Mouse (Mus musculus) embryonic facial prominence, embryonic 10.5 days (tissue): ENCODE results near the gene Cep126. TPM values are rescaled to one million over a fixed set of nuclear protein-coding genes. Genes with fewer than 3 reads are reported as not detected.

Experiments
- DNase-seq: peaks from one replicate; pipeline ENCODE4 v3.0.0-alpha.2; 2017; ENCODE audit warnings: low spot score
- H3K27ac ChIP-seq: fragments of 300-500 bp; sonication (generic); replicated peaks from 2 replicates; pipeline ENCODE4 v1.5.1; 2016; ENCODE audit warnings: mild to moderate bottlenecking
- H3K27me3 ChIP-seq: fragments of 300-500 bp; sonication (generic); replicated peaks from 2 replicates; pipeline ENCODE4 v1.6.1; 2016; ENCODE audit warnings: low read depth, mild to moderate bottlenecking; ENCODE audit not compliant: poor library complexity, severe bottlenecking
- H3K36me3 ChIP-seq: fragments of 300-500 bp; sonication (generic); replicated peaks from 2 replicates; pipeline ENCODE4 v1.6.1; 2016; ENCODE audit warnings: mild to moderate bottlenecking, moderate library complexity
- H3K4me1 ChIP-seq: fragments of 300-500 bp; sonication (generic); 2 replicates; pipeline ENCODE4 v1.6.1; 2016
- H3K4me3 ChIP-seq: fragments of 300-500 bp; sonication (generic); 2 replicates; pipeline ENCODE4 v1.5.1; 2016; ENCODE audit warnings: mild to moderate bottlenecking, moderate library complexity
- H3K9me3 ChIP-seq: fragments of 300-500 bp; sonication (generic); 2 replicates; pipeline ENCODE4 v1.6.1; 2016; ENCODE audit warnings: mild to moderate bottlenecking
- WGBS: fragments of 180-500 bp; shearing (Covaris S2); methylation state at CpG from one replicate; pipeline ENCODE4 v1.1.7; 2016; 5-methylcytosine and 5-hydroxymethylcytosine counted together
- polyA plus RNA-seq: library from polyadenylated mRNA; unstranded; fragments of >200 nt; fragmentation: Nextera tagmentation; extraction: Ambion mirVana; gene quantifications from 2 replicates; pipeline ENCODE4 v1.2.1, GENCODE M21; 2016

Gene Cep126
- polyA plus RNA-seq, 1 experiment from 2014 or later = 3.0 TPM

- Histone ChIP-seq H3K4me1 (0 out of 2 replicates have a peak, but pooled peaks cover 3% of the 10 kb centered on the region), H3K4me3 (no peak overlapping the region), H3K36me3 (no peaks in the 10 kb centered on the region), H3K27me3 (no peaks in the 10 kb centered on the region), H3K9me3 (peaks cover 7% of the 10 kb centered on the region; the same call in 1 of the 2 replicates), H3K27ac (no peak overlapping the region)
- 38% methylated on average over 3 of the region's 3 CpGs for WGBS
- no peak for DNase-seq
Measured at GRCm38 (mm10) chr9:8059636-8060035, 74.5 kb downstream of the Cep126 start.

- H3K27me3 ChIP-seq = no peaks in the 10 kb centered on the region
- DNase-seq = no peak
- no peaks in the 10 kb centered on the region for H3K36me3 ChIP-seq
- no peaks in the 10 kb centered on the region for H3K4me1 ChIP-seq
- H3K4me3 ChIP-seq = no peak overlapping the region
- WGBS = 25% methylated on average over 1 of the region's 1 CpGs
- H3K9me3 ChIP-seq = no peaks in the 10 kb centered on the region
- no peak overlapping the region for H3K27ac ChIP-seq
Measured at GRCm38 (mm10) chr9:8054831-8055230, 79.3 kb downstream of the Cep126 start.

DNA sequence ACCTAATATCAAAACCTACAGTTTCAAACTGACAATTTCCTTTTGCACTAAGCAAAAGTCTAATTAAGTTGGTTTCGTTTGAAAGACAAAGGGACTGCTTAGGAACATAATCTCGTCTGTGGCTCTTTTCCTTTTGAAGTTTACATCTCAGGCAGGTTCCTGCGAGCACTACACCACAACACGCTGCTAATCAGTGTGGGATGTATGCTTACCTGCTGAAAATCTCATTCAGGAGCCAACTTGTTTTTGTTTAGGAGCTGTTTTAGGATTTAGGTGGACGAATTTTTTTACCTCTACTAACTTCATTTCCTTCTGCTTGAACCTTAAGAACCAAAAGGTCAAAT, 91.1 kb downstream of the Cep126 start:
- WGBS = 21% methylated on average over 5 of the region's 5 CpGs
- Histone ChIP-seq H3K4me3 (peak overlapping the region; percentile 83), H3K4me1 (peaks cover 12% of the 10 kb centered on the region), H3K36me3 (no peaks in the 10 kb centered on the region; the same call in 1 of the 2 replicates), H3K9me3 (no peaks in the 10 kb centered on the region), H3K27me3 (no peaks in the 10 kb centered on the region), H3K27ac (peak overlapping the region; percentile 87)
- no peak for DNase-seq

DNA sequence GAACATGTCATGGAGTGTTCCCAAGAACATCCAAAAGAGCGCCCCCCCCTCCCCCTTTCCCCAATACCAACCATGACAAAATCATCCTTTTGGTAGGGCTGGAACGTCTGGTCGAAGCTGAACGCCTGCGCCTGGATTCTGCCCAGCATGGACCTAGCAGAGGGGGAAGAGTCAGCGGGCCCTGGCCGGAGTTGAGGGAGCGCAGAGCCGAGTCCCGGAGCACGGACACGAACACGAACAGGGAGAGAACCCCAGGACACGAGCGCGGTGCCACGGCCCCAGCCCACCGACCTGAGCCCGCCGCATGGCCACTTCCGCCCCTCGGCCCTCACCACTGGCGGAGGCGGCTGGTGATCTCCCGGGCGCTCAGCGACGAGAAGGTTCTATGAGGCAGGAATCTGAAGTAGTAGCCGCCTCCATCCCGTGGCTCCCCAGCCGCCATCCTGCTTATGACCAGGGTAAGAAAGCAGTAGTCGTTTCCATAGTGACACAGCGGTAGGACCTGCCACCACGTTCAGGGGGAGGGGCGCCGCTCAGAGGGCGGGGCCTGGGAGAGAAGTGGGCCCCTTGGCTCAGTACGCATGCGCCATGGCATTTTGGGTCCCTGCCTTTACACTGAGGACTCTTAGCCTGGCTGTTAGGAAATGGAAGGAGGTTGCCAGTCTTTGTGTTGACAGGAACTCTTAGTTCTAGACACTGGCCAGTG, 91.6 kb downstream of the Cep126 start, which contains the start of gene Cfap300:
Cfap300 (minus strand) TSS at position 486 of the 706 bp plus-strand sequence.
- Histone ChIP-seq H3K27me3 (no peaks in the 10 kb centered on the region), H3K36me3 (no peaks in the 10 kb centered on the region; the same call in 1 of the 2 replicates), H3K9me3 (no peaks in the 10 kb centered on the region), H3K4me3 (peak within 1 kb of the TSS; percentile 83), H3K27ac (peak within 1 kb of the TSS; percentile 87), H3K4me1 (peaks cover 12% of the 10 kb centered on the region)
- DNase-seq = peak; percentile 98
- WGBS = under 1% methylated on average over 39 of the region's 39 CpGs

DNA sequence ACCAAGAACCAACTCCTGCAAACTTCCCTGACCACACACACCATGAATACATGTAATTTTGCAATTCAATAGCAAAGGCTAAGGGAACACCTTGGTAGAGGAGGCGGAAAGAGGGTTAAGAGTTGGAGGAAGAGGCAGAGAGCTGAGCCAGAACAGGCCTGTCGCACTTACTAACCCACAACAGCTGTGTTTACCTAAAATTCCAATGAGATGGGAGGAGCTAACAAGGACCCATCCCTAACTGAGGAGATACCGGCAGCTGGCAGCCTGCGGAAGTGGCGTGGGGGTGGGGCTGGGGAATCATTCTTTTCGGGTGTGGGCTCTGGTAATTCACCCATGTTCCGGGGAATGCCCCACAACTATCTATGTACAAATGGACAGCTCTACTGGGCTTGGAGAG, 98.5 kb downstream of the Cep126 start:
- Histone ChIP-seq H3K36me3 (no peaks in the 10 kb centered on the region; the same call in 1 of the 2 replicates), H3K27me3 (no peaks in the 10 kb centered on the region), H3K9me3 (no peaks in the 10 kb centered on the region), H3K27ac (no peak overlapping the region), H3K4me3 (peak overlapping the region; percentile 4; the same call in 1 of the 2 replicates), H3K4me1 (peaks cover 8% of the 10 kb centered on the region)
- 26% methylated on average over 7 of the region's 7 CpGs for WGBS
- peak; percentile 44 for DNase-seq

- WGBS = 51% methylated on average over 4 of the region's 4 CpGs
- H3K4me3 ChIP-seq = peak overlapping the region; percentile 4; the same call in 1 of the 2 replicates
Measured at GRCm38 (mm10) chr9:8035091-8035490, 99.0 kb downstream of the Cep126 start.

GRCm38 (mm10) chr9:8034143-8034542, 100.0 kb downstream of the Cep126 start:
- no peaks in the 10 kb centered on the region for H3K9me3 ChIP-seq
- H3K4me3 ChIP-seq = no peak overlapping the region
- no peak overlapping the region for H3K27ac ChIP-seq
- no peaks in the 10 kb centered on the region; the same call in 1 of the 2 replicates for H3K36me3 ChIP-seq
- DNase-seq = no peak
- peaks cover 8% of the 10 kb centered on the region for H3K4me1 ChIP-seq
- H3K27me3 ChIP-seq = no peaks in the 10 kb centered on the region
- WGBS = 82% methylated on average over 1 of the region's 1 CpGs

More at GRCm38 (mm10) chr9:8035091-8035490, 99.0 kb downstream of the Cep126 start:
- H3K27ac ChIP-seq = no peak overlapping the region
- H3K27me3 ChIP-seq = no peaks in the 10 kb centered on the region
- no peaks in the 10 kb centered on the region; the same call in 1 of the 2 replicates for H3K36me3 ChIP-seq
- H3K4me1 ChIP-seq = peaks cover 8% of the 10 kb centered on the region
- H3K9me3 ChIP-seq = no peaks in the 10 kb centered on the region
- DNase-seq = no peak

DNA sequence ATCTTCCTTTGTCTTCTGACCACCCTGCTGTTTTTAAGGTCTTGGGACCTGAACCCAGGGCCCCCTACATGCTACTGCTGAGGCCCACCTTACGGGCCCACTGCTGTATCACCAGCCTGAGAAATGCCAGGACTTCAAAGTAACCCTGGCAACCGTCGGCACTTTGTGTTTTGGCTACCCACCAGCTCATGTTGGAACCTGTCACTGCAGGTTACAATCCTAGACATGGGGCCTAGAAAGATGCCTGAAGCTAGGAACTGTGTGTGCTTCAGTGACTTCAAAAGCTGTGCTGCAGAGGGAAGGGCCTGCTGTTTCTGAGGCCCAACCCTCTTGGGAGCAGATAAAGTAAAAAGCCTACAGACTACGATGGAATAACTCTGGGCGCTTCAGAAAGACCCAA, 101.2 kb downstream of the Cep126 start:
- no peaks in the 10 kb centered on the region for H3K27me3 ChIP-seq
- H3K4me3 ChIP-seq = no peak overlapping the region
- no peak overlapping the region for H3K27ac ChIP-seq
- DNase-seq = peak; percentile 21
- WGBS = 81% methylated on average over 5 of the region's 5 CpGs
- no peaks in the 10 kb centered on the region for H3K9me3 ChIP-seq
- peaks cover 8% of the 10 kb centered on the region for H3K4me1 ChIP-seq
- no peaks in the 10 kb centered on the region; the same call in 1 of the 2 replicates for H3K36me3 ChIP-seq

Other genes with a start within 250 kb of the Cep126 start
- gene Yap1, start 129.7 kb downstream of the Cep126 start, polyA plus RNA-seq = 40.6 and 42.9 TPM in 2 replicates
- 18.2 and 19.9 TPM in 2 replicates for gene Cfap300, start 91.5 kb downstream of the Cep126 start, polyA plus RNA-seq